Mouse (Mus musculus): Measurements from ENCODE around the gene Prss35.

- TF ChIP-seq CTCF (IDR thresholded peaks at IDR 0.05; ENCODE audit: extremely low read depth, insufficient read depth, insufficient read length, insufficient replicate concordance) (no peak), POLR2A (IDR thresholded peaks at IDR 0.05; ENCODE audit: low read depth, low read length) (no peak)
These were observed 41.6 kb upstream of the Prss35 start for GRCm38 (mm10) chr9:86701844-86702243.

All from spleen, adult 2 months (tissue).